Mouse (Mus musculus): ENCODE results near the gene Hist1h2ab. TPM values are rescaled to one million over a fixed set of nuclear protein-coding genes. Genes with fewer than 3 reads are reported as not detected.
"Not testable (repeated sequence)": the region's sequence is repeated elsewhere in the genome, so short reads cannot be mapped to it uniquely, and the experiment has no call there.

The Hist1h2ab gene
- polyA plus RNA-seq, 1 experiment from 2014 or later = 73.2 TPM

- peak overlapping the region; percentile 94 for H3K27ac ChIP-seq
- peak overlapping the region; percentile 41; the same call in 1 of the 2 replicates for H3K4me3 ChIP-seq (replicated peaks)
- H3K4me1 ChIP-seq = peaks cover 30% of the 10 kb centered on the region
Measured at GRCm38 (mm10) chr13:23759916-23760239, 9.0 kb downstream of the Hist1h2ab start.

DNA sequence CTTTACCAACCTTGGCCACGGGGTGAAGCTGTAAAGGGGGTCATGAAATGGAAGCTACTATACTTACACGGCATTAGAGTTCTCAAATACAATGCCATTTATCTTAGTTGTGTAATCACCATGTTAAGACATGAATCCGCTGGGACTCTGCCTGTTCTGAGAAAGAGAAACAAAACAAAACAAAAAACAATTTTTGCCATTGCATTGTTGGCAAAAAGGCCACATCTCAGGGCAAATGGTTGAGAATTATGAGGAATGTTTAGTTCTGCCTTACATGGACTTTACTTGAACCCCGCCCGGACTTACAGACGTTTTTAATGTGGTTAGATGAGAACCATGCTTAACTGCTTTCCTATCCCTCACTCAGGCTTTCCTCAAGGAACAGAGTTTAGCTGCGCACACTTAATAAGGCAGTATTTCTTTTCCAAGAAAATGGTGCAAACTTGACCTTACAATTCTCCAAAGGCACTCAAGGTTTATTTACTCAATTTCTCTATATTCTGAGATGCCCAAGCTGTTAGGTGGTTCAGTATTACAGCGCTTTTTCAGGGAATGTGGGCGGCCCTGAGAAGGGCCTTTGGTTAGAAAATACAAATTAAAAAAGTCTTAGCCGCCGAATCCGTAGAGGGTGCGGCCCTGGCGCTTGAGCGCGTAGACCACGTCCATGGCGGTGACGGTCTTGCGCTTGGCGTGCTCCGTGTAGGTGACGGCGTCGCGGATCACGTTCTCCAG lies 9.5 kb downstream of the Hist1h2ab start:
- H3K27me3 ChIP-seq = no peaks in the 10 kb centered on the region
- H3K4me1 ChIP-seq = peaks cover 30% of the 10 kb centered on the region
- H3K9me3 ChIP-seq = no peaks in the 10 kb centered on the region
- peak overlapping the region; percentile 41 for H3K4me3 ChIP-seq (replicated peaks)
- peak overlapping the region; percentile 70 for H3K4me2 ChIP-seq
- WGBS = 2% methylated on average over 19 of the region's 27 CpGs
- no peaks in the 10 kb centered on the region for H3K36me3 ChIP-seq (replicated peaks)
- peak overlapping the region; percentile 94 for H3K27ac ChIP-seq
- no peak for ATAC-seq (ENCODE audit: low FRiP score)
- H3K9ac ChIP-seq = peak overlapping the region; percentile 62

More at GRCm38 (mm10) chr13:23759916-23760239, 9.0 kb downstream of the Hist1h2ab start:
- WGBS = 87% methylated on average over 1 of the region's 1 CpGs
- H3K9me3 ChIP-seq = no peaks in the 10 kb centered on the region
- H3K4me2 ChIP-seq = peak overlapping the region; percentile 70
- H3K9ac ChIP-seq = peak overlapping the region; percentile 62; the same call in 1 of the 2 replicates
- ATAC-seq (ENCODE audit: low FRiP score) = no peak
- no peaks in the 10 kb centered on the region for H3K27me3 ChIP-seq
- H3K36me3 ChIP-seq (replicated peaks) = no peaks in the 10 kb centered on the region

GRCm38 (mm10) chr13:23760972-23761864 lies 10.3 kb downstream of the Hist1h2ab start, which contains the start of gene Hist1h4a:
Gene Hist1h4a, minus strand, starts transcription at chr13:23761230.
- peak; percentile 81 for ATAC-seq (ENCODE audit: low FRiP score)
- WGBS = under 1% methylated on average over 68 of the region's 72 CpGs
- Histone ChIP-seq H3K27ac (peak within 1 kb of the TSS; percentile 94), H3K4me1 (peaks cover 30% of the 10 kb centered on the region), H3K9me3 (no peaks in the 10 kb centered on the region), H3K27me3 (no peaks in the 10 kb centered on the region), H3K4me2 (peak within 1 kb of the TSS; percentile 70), H3K9ac (peak within 1 kb of the TSS; percentile 64), H3K4me3 (replicated peaks) (peak within 1 kb of the TSS; percentile 41), H3K36me3 (replicated peaks) (no peaks in the 10 kb centered on the region)

DNA sequence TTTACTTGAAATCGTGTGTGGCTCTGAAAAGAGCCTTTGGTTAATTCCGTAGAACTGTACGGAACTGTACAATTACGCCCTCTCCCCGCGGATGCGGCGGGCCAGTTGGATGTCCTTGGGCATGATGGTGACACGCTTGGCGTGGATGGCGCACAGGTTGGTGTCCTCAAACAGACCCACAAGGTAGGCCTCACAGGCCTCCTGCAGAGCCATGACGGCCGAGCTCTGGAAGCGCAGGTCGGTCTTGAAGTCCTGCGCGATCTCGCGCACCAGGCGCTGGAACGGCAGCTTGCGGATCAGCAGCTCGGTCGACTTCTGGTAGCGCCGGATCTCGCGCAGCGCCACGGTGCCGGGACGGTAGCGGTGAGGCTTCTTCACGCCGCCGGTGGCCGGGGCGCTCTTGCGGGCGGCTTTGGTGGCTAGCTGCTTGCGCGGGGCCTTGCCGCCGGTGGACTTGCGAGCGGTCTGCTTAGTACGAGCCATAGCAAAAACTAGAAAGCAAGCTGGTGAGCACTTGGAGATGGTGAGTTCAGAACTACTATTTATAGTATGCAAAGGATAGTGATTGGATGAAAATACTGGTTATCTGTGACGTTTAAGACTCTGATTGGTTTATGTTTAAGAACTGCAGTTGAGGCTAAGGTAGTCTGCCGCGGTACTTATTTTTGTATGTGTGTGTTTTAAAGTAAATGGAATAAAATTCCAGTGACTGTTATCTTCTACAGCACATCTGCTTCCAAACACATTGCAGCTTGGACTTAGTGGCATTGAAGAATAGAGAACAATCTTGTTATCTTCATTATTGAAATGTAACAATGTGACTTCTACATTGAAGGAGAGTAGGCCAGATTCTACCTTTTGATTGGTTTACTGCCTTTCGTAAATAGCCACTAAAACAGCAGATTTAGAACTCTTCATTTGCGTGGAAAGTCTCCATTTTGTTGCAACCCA lies 11.2 kb downstream of the Hist1h2ab start, which contains the start of gene Hist1h3a:
TSS of gene Hist1h3a (minus strand) at position 516 of the 951 bp plus-strand sequence.
- WGBS = under 1% methylated on average over 32 of the region's 52 CpGs
- H3K4me3 ChIP-seq (replicated peaks) = peak within 1 kb of the TSS; percentile 52
- H3K36me3 ChIP-seq (replicated peaks); H3K27me3 ChIP-seq; H3K9me3 ChIP-seq: not testable (repeated sequence)
- peak; percentile 63 for ATAC-seq (ENCODE audit: low FRiP score)
- H3K9ac ChIP-seq = peak within 1 kb of the TSS; percentile 64
- peaks cover 30% of the 10 kb centered on the region for H3K4me1 ChIP-seq
- H3K27ac ChIP-seq = peak within 1 kb of the TSS; percentile 94
- peak within 1 kb of the TSS; percentile 70 for H3K4me2 ChIP-seq

GRCm38 (mm10) chr13:23763242-23763585 lies 12.3 kb downstream of the Hist1h2ab start:
- H3K9ac ChIP-seq = peak overlapping the region; percentile 56; the same call in 1 of the 2 replicates
- peak overlapping the region; percentile 52 for H3K4me3 ChIP-seq (replicated peaks)
- no peaks in the 10 kb centered on the region for H3K36me3 ChIP-seq (replicated peaks)
- no peaks in the 10 kb centered on the region for H3K27me3 ChIP-seq
- H3K4me2 ChIP-seq = peak overlapping the region; percentile 70
- 2% methylated on average over 10 of the region's 10 CpGs for WGBS
- H3K9me3 ChIP-seq = no peaks in the 10 kb centered on the region
- no peak for ATAC-seq (ENCODE audit: low FRiP score)
- peak overlapping the region; percentile 94 for H3K27ac ChIP-seq
- peaks cover 23% of the 10 kb centered on the region for H3K4me1 ChIP-seq

GRCm38 (mm10) chr13:23763586-23764323 lies 12.8 kb downstream of the Hist1h2ab start, which contains the start of gene Hist1h1a:
Gene Hist1h1a, plus strand, starts transcription at chr13:23763666.
- ATAC-seq (ENCODE audit: low FRiP score) = peak; percentile 73

GRCm38 (mm10) chr13:23764324-23765171 lies 13.6 kb downstream of the Hist1h2ab start:
- Histone ChIP-seq H3K4me3 (replicated peaks) (peak overlapping the region; percentile 52), H3K27me3 (no peaks in the 10 kb centered on the region), H3K9ac (peak overlapping the region; percentile 83), H3K4me2 (peak overlapping the region; percentile 70), H3K4me1 (peaks cover 23% of the 10 kb centered on the region), H3K36me3 (replicated peaks) (no peaks in the 10 kb centered on the region), H3K27ac (peak overlapping the region; percentile 94), H3K9me3 (no peaks in the 10 kb centered on the region)
- 34% methylated on average over 12 of the region's 12 CpGs for WGBS
- ATAC-seq (ENCODE audit: low FRiP score) = no peak

More at GRCm38 (mm10) chr13:23763586-23764323, 12.8 kb downstream of the Hist1h2ab start, which contains the start of gene Hist1h1a:
- Histone ChIP-seq H3K4me2 (peak within 1 kb of the TSS; percentile 70), H3K27me3 (no peaks in the 10 kb centered on the region), H3K36me3 (replicated peaks) (no peaks in the 10 kb centered on the region), H3K27ac (peak within 1 kb of the TSS; percentile 94), H3K4me1 (peaks cover 23% of the 10 kb centered on the region), H3K9ac (peak within 1 kb of the TSS; percentile 83), H3K4me3 (replicated peaks) (peak within 1 kb of the TSS; percentile 52), H3K9me3 (no peaks in the 10 kb centered on the region)
- 4% methylated on average over 34 of the region's 34 CpGs for WGBS

DNA sequence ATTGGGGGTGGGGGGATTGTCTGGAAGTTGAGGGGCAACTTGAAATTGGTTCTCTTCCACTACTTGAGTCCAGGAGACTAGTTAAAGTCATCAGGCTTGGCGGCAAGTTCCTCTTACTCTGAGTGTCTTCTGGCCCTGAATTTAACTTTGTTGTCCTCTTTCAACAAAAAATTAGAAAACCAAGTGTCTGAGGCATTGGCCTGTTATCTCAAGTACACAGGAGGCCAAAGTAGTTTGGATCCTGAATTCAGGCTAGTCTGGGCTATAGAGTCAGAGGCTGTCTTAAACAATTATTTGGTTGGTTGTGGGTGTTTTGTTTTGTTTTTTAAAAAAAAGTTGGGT lies 14.2 kb downstream of the Hist1h2ab start:
- H3K27me3 ChIP-seq = no peaks in the 10 kb centered on the region
- 0 out of 2 replicates have a peak overlapping the region, but pooled peaks have one; percentile 25 for H3K27ac ChIP-seq
- no peak for ATAC-seq (ENCODE audit: low FRiP score)
- peaks cover 18% of the 10 kb centered on the region for H3K4me1 ChIP-seq
- H3K9ac ChIP-seq = no peak overlapping the region
- no peaks in the 10 kb centered on the region for H3K36me3 ChIP-seq (replicated peaks)
- 0 out of 2 replicates have a peak overlapping the region, but pooled peaks have one; percentile 70 for H3K4me2 ChIP-seq
- H3K9me3 ChIP-seq = no peaks in the 10 kb centered on the region
- H3K4me3 ChIP-seq (replicated peaks) = no peak overlapping the region
- WGBS = 66% methylated on average over 1 of the region's 1 CpGs

GRCm38 (mm10) chr13:23766772-23767171 lies 15.8 kb downstream of the Hist1h2ab start:
- H3K4me3 ChIP-seq (replicated peaks) = no peak overlapping the region
- no peaks in the 10 kb centered on the region for H3K9me3 ChIP-seq
- H3K4me2 ChIP-seq = no peak overlapping the region
- no peaks in the 10 kb centered on the region for H3K27me3 ChIP-seq
- no peaks in the 10 kb centered on the region for H3K36me3 ChIP-seq (replicated peaks)
- no peak overlapping the region for H3K27ac ChIP-seq
- no peak overlapping the region for H3K9ac ChIP-seq
- H3K4me1 ChIP-seq = peaks cover 17% of the 10 kb centered on the region
- ATAC-seq (ENCODE audit: low FRiP score) = no peak

GRCm38 (mm10) chr13:23768834-23769397 lies 18.0 kb downstream of the Hist1h2ab start:
- no peaks in the 10 kb centered on the region for H3K36me3 ChIP-seq (replicated peaks)
- H3K4me2 ChIP-seq = no peak overlapping the region
- 42% methylated on average over 5 of the region's 5 CpGs for WGBS
- peaks cover 16% of the 10 kb centered on the region for H3K4me1 ChIP-seq
- no peaks in the 10 kb centered on the region for H3K9me3 ChIP-seq
- H3K9ac ChIP-seq = no peak overlapping the region
- H3K27ac ChIP-seq = no peak overlapping the region
- no peak overlapping the region for H3K4me3 ChIP-seq (replicated peaks)
- ATAC-seq (ENCODE audit: low FRiP score) = no peak
- H3K27me3 ChIP-seq = no peaks in the 10 kb centered on the region
